8 mouse cellular contexts compared by ENCODE assay signal in genomic region chr4:33057890-33058687, GRCm38 (mm10). TPM values are rescaled to one million over a fixed set of nuclear protein-coding genes. Genes with fewer than 3 reads are reported as not detected.
DNase-seq lines count a peak whose midpoint lies in the region; ATAC-seq and TF ChIP-seq lines count a peak whose summit lies in the region.
"Had no signal": no experiment of that assay in that cellular context is flagged by ENCODE, and none has a peak within 500 bp of the region (broad histone marks: within the 10 kb centered on the region; RNA-seq: fewer than 3 reads in every experiment).

No protein-coding gene starts in this region.

- peak; percentile 38 for DNase-seq in right cerebral cortex, postnatal 25 days
- DNase-seq in right cerebral cortex, postnatal 10 days (ENCODE audit: low spot score in 2 of 2), result no peak
- DNase-seq in gastrocnemius, postnatal 25 days, result peak; percentile 91
- peak; percentile 54 to 58 for DNase-seq in layer of hippocampus, postnatal 36 days
- DNase-seq in hindbrain, embryonic 11.5 days (ENCODE audit: low spot score), result no peak
- DNase-seq in thymus, adult 18-20 months, result no peak

- whole genome bisulfite sequencing in hindbrain, embryonic 11.5 days, result 79% methylated on average over 11 of the region's 11 CpGs

- no peak overlapping the region for H3K4me2 ChIP-seq in hindbrain, embryonic 11.5 days (replicated peaks; ENCODE audit: low read depth, low read length)
- H3K4me2 ChIP-seq: neural tube, embryonic 13.5 days had no signal

- no peak for ATAC-seq in hindbrain, embryonic 11.5 days (ENCODE audit: low FRiP score)

- no peaks in the 10 kb centered on the region for H3K36me3 ChIP-seq in testis, adult 2 months (ENCODE audit: control insufficient read depth, insufficient read depth, low read length)
- H3K36me3 ChIP-seq in hindbrain, embryonic 11.5 days (ENCODE audit: control insufficient read depth, insufficient read depth, low read length), result no peaks in the 10 kb centered on the region

- H3K27ac ChIP-seq in testis, adult 2 months (ENCODE audit: control insufficient read depth, insufficient read depth, low read depth, low read length), result peak overlapping the region; percentile 75
- no peak overlapping the region for H3K27ac ChIP-seq in hindbrain, embryonic 11.5 days (ENCODE audit: low read depth, low read length)
- H3K27ac ChIP-seq: neural tube, embryonic 13.5 days had no signal

- no peaks in the 10 kb centered on the region for H3K4me1 ChIP-seq in testis, adult 2 months (ENCODE audit: control insufficient read depth, insufficient read depth, low read length)
- no peaks in the 10 kb centered on the region for H3K4me1 ChIP-seq in hindbrain, embryonic 11.5 days (replicated peaks; ENCODE audit: control insufficient read depth, insufficient read depth, low read length)
- H3K4me1 ChIP-seq: neural tube, embryonic 13.5 days had no signal

- TF ChIP-seq CTCF in testis, adult 2 months (IDR thresholded peaks at IDR 0.05; ENCODE audit: control insufficient read depth, insufficient read depth, insufficient replicate concordance, low read depth, low read length), result no peak

- no peaks in the 10 kb centered on the region for H3K27me3 ChIP-seq in testis, adult 2 months (ENCODE audit: control insufficient read depth, insufficient read depth, low read length)
- H3K27me3 ChIP-seq in hindbrain, embryonic 11.5 days (ENCODE audit: control insufficient read depth, insufficient read depth, low read length), result no peaks in the 10 kb centered on the region
- H3K27me3 ChIP-seq: neural tube, embryonic 13.5 days had no signal

- H3K9ac ChIP-seq in hindbrain, embryonic 11.5 days (ENCODE audit: low read depth, low read length), result no peak overlapping the region
- H3K9ac ChIP-seq: neural tube, embryonic 13.5 days had no signal

- H3K4me3 ChIP-seq in testis, adult 2 months (ENCODE audit: control insufficient read depth, low read depth, low read length), result no peak overlapping the region
- H3K4me3 ChIP-seq in hindbrain, embryonic 11.5 days (ENCODE audit: low read depth, low read length), result no peak overlapping the region
- H3K4me3 ChIP-seq: neural tube, embryonic 13.5 days had no signal

- no peak for TF ChIP-seq POLR2A in testis, adult 2 months (IDR thresholded peaks at IDR 0.05; ENCODE audit: control insufficient read depth, low read depth, low read length)

- no peaks in the 10 kb centered on the region for H3K9me3 ChIP-seq in hindbrain, embryonic 11.5 days (ENCODE audit: control insufficient read depth, low read length)
- H3K9me3 ChIP-seq: neural tube, embryonic 13.5 days had no signal

RNA-seq across cellular contexts. Expression of gene Gabrr2, which starts 4.7 kb away (rescaled TPM):
- total RNA-seq in gastrocnemius, postnatal 25 days (2021), result 1 to 10 TPM; 6.2 to 9.6 TPM
- total RNA-seq in layer of hippocampus, postnatal 36 days (2021), result under 1 TPM; 0.85 to 0.96 TPM
- polyA plus RNA-seq in testis, adult 2 months (2012; rRNA removed), result 0.49 and 0.96 TPM in 2 replicates
- 0.39 TPM in 1 of 2 replicates, not detected in the other for polyA plus RNA-seq in hindbrain, embryonic 11.5 days (2014; fragmentation: Nextera tagmentation; extraction: Ambion mirVana)

RNA-seq across cellular contexts. Expression of gene Ube2j1, which starts 26.9 kb away (rescaled TPM):
- 10 to 100 TPM; 42.6 to 45.9 TPM for total RNA-seq in gastrocnemius, postnatal 25 days (2021)
- total RNA-seq in layer of hippocampus, postnatal 36 days (2021), result 100 to 1,000 TPM in 1 of 2 experiments, 10 to 100 TPM in 1; 98.5 to 104 TPM
- polyA plus RNA-seq in testis, adult 2 months (2012; rRNA removed), result 197 and 259 TPM in 2 replicates
- 50.4 and 62.8 TPM in 2 replicates for polyA plus RNA-seq in hindbrain, embryonic 11.5 days (2014; fragmentation: Nextera tagmentation; extraction: Ambion mirVana)

Comparison
In these comparisons a context has a peak if more than half of its experiments do, and no peak if none do; other contexts are left out.
1. DNase-seq: peak in right cerebral cortex, postnatal 25 days (single experiment), gastrocnemius, postnatal 25 days (single experiment) and layer of hippocampus, postnatal 36 days (2 of 2); none in right cerebral cortex, postnatal 10 days (0 of 2), hindbrain, embryonic 11.5 days (single experiment) and thymus, adult 18-20 months (0 of 2).